Mouse (Mus musculus): ENCODE results near the gene Rev3l.

Gene Rev3l

DNA sequence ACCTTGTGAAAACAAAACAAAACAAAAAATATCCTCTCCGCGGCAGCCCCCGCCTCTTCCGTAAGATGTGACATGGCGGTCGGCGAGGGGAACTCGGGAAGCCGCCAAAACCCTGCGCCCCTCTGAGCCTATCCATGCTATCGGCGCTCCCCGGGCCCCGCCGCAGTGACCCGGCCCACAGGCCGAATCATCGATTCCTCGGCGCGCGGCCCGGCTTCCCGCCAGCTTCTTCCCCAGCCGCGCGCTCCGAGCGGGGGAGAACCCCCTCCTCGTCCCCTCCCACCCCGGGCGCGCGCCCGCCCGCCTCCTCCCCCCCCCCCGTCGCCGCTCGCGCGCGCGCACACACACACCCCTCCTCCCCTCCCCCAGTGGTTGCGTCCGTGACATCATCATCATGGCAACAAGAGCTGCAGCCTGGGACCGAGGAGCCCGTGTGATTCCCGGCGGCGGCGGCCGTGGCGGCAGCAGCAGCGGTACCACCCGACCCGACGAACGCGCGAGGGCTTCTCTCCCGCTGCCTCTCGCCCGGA, at the start of gene Rev3l:
Rev3l (plus strand) TSS at position 383 of the 530 bp plus-strand sequence.
- peak; percentile 90 for DNase-seq (ENCODE audit: low spot score)

DNA sequence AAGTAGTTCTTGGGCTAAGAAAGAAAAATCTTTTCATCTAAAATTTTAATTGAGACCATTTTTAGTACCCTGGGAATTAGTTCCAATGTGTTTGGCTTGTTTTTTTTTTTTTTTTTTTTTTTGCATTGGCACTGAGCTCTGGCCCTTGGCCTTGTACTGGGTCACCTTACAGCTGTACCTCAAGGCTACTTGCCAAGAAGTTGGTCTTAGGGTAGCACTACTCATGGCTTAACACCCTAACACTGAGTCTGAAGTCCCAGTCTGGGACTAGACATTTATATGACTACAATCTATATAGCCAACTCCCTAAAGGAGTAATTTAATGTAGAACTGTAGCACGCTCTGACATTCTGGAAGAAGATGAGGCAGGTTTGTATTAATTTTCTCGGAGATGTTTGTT, 49.4 kb upstream of the Rev3l start:
- DNase-seq (ENCODE audit: low spot score) = no peak

DNA sequence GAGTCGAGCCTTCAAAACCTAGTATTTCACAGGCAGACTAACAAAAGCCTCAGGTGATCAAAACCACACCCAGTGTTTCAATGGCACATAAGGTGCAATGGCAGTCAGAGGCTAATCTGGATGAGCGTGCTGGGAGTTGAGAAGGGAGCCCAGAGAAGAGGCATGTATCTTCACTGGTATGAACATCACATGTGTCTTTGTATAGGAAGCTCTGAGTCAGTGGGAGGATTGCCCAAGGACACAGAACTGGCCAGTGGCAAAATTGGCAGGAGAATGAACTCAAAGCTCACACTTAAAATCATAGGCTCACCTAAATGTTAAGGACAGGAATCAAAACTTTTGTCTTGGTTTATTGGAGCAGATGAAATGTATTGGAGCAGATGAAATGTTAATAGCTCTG, 48.4 kb upstream of the Rev3l start:
- DNase-seq (ENCODE audit: low spot score) = no peak

DNA sequence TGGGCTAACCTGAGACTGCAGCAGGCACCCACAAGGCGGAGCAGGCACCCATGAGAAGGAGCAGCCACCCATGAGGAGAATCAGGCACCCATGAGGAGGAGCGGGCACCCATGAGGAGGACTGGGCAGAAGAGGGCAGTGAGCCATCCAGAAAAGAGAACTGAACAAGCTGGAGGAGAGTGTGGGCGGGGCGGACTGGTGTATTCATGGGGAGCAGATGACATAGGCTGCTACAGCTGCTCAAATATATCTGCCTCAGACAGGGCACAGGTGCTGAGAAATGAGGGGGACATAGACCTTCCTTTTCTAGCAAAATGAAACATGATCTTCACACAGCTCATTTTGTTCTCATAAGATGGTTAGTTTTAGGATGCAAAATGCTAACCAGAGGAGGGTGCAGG, 45.1 kb upstream of the Rev3l start:
- peak; percentile 44 for DNase-seq (ENCODE audit: low spot score)

DNA sequence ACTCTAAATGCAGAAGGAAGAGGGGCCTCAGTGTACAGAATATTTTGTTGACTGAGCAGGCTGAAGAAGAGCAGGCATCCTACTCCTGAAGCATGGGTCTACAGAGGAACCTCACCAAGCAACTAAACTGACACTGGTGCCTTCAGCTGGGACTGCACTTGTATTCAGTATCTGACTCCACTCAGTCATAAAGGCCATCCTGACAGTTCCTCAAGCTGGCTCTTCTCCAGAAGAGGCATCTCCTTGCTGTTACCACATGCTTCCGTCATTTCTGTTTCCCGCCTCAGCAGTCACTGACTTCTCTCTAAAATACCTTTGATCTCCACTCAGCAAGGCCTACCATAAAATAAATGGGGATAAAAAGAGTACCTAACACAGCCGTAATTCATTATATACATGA, 44.1 kb upstream of the Rev3l start:
- DNase-seq (ENCODE audit: low spot score) = no peak

DNA sequence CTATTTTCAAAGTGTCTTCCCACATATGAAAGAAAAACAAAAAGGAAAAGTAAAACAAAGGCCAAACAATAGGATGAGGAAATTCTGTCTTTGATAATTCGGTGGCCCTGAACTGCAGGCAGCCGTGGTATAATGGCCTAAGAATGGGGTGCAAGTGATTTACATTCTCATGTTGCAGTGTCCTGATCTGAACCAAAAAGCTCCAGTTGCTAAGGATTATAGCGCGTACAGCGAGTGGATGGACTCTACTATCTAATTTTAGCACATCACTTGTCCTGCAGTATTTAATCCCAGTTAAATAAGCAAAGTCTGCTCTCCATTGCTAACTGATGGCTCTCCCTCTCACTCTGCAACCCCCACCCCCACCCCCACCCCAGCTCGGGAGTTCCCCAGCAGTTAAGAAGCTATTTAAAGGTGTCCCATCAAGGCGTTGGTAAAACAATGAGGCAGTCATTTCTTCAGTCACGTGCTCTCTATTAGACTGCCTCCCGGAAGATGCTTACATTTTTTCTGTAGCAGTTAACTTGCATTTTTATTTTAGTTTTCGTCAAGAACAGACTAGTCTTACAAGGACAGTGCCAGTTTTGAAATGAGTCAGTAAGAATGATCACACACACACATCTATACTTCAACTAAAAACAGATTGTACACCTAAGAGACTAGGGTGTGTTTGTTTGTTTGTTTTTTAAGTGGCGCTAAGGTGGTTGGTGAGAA, 40.4 kb upstream of the Rev3l start:
- no peak for DNase-seq (ENCODE audit: low spot score)

DNA sequence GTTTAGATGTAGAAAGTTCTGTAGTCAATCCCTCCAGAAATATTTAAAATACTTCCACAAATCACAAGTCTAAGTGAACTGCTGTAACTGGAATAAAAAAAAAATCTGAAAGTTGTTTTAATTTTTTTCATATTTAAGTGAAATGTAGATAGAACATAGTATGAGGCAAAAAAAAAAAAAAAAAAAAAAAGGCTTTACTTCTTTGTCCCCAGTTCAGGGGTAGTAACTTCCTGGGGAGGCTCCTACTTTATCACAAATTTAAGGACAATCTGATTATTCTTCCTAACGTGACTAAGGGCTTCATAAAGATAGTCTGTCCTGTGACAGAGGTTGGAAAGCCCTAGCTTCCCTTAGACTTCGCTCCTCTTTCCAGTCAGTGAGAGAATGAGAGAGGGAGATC, 39.8 kb upstream of the Rev3l start:
- no peak for DNase-seq (ENCODE audit: low spot score)

DNA sequence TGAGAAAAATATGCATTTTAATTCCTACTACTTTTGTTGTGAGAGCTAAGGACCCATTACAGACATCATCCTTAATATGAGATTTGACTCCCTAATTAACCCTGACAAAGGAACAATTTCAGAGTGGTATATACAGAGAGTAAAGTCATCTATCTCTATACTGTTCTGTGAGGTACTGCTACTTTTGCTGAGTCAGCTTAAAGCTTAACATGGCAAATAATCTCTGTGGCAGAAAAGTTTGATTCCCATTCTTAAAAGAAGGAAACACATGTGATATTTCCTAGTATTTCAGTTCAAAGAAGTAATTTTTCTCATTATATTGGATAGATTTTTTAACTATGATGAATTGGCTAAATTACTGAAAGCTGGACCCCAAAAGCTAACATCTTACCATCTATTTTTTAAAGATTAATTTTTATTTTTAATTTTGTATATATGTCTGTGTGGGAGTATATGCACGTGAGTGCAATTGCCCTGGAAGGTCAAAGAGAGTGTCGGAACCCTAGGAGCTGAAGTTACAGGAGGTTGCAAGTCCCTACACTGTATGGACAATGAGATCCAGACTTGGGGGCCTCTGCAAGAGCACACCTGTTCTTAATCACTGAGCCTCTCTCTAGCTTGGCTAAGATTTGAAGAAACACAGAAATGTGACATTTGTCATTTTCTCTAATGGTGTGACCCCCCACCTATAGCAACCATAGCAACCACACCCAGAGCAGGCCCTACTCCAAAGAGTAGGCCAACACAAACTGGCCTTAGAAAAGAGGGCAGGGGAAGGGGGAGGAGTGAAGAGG, 24.0 kb upstream of the Rev3l start:
- DNase-seq (ENCODE audit: low spot score) = no peak

DNA sequence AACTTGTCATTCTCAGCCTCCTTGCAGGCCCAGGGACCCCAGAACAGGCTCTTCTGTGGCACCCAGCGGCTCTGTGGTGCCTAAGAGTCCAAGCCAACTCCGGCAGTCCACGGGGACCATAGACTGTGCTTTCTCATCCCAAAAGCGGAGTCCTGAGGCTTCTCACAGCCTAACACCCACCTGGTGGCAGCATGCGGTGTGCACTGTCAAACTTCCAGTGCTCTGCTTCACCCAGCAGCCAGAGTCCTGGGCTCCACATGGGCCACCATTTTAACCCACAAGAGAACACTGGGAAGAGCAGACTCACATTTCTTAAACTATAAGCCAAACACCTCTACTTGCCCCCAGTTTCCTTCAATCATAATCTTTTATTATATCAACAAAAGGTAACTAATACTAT, 15.0 kb upstream of the Rev3l start:
- DNase-seq (ENCODE audit: low spot score) = no peak

DNA sequence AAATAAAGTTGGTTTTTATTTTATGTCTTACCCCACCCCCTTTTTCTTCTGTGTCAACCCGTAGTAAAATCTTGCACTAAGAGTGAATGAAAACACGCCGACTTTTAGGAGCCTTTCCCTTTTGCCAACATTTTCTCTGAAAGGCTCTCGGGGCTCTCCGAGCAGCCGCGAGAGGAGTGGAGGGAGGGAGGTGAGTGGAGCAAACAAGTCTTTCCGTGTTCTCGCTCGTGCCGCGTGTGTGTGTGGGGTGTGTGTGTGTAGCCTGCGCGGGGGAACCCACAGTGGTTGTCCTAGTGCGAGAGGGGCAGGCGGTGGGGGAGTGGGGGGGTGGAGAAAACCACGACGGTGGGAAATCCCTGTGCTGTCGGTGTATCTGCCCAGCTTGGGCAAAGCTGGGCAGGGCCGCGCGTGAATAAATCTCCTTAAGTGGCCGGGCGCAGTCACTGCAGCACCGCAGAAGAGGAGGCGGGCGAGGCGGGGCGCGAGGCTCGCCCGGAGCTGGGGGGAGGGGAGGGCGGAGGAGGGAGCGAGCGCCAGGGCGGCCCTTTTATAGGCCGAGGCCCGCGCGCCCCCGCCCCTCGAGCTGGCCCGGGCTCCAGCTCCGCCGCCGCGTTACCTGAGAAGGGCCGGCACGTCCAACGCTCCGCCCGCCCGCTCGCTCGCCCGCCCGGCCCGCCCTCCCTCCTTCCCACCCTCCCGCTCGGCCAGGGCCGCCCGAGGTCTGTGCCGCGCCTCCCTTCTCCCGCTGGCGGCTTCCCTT, 762 bp upstream of the Rev3l start:
- peak; percentile 85 for DNase-seq (ENCODE audit: low spot score)

DNA sequence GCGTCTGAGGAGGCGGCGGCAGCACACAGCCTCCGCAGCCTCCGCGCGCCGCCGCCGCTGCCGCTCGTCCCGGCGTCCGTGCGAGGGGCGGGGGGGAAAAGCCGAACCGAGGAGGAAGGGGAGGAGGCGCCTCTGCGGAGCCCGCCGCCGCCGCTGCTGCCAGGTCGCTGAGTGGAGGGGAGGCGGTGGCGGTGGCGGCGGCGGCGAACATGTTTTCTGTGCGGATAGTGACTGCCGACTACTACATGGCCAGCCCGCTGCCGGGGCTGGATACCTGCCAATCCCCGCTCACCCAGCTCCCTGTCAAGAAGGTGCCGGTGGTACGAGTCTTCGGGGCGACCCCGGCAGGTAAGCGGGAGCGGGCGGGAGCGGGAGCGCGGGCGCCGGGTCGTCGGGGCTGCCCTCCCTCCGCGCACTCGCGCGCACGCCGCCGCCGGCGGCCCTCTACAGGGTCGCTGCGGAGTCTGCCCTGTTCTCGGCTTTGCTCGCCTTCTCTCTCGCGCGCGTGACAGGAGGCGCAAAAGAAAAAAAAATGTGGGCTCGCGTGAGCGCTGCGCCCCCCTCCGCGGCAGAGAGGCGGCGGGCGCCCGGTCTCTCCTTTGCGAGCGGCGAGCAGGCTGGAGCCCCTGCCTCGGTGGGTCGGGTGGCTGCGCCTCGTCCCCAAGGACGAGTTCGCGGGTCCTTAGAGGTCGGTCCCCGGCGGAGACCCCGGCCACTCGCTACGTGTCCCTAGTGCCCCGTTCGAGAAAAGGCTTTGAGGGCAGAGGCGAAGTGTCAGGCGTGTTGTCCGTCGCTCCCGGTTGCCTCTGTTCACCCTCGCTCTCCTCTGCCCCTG, 565 bp downstream of the Rev3l start:
- DNase-seq (ENCODE audit: low spot score) = peak; percentile 72

DNA sequence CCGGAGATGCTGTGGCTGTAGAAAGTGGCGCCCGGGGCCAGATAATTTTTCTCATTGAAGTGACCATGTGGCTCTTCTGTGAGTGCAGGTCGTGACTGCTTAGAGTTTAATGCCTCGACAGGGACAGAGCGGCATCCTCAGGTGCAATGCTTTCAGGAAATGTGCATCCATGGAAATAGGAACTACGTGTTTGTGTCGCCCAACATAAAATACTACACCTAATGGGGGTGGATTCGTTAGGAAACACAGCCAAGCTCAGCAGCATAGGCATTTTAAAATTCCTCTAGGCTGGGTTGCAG, 1.1 kb downstream of the Rev3l start:
- peak; percentile 71 for DNase-seq (ENCODE audit: low spot score)

DNA sequence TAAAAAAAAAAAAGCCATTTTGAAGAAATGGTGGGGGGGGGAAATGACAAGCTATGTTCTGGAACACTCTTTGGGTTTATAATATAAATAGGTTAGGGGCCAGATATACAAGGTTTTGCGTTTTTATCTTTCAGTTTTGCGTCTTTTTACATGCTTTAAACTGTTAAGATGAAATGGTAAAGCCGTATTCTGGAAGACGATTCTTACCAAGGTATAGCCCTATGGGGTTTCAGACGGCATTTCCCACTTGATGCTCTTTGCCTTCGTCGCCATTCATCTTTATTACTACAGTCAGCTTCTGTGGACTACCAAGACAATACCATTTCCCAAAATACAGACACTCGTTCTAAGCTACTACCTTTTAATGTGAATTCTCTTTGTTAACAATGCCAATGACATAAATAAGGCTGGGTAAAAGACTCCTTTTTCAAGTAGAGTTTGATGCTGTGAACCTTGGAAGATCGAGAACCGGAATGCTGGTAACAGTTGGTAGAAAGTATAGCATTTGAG, 1.6 kb downstream of the Rev3l start:
- no peak for DNase-seq (ENCODE audit: low spot score)

DNA sequence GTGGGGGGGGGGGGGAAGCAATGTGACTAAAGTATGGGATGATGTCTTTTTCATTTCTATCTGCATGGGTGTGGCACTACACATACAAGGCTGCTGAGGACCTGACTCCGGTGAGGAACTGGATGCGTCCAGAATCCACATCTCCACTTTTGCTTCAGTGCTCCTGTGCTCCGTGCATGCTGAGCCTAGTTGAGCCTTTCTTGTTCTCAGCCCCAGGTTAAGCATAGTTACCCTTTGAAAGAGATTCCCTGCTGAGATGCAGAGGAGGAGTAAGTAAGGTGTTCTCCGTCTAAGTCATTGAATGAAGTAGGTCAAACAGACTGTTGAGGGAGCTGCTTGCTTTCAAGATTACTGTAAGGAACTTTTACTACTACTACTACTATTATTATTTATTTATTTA, 4.3 kb downstream of the Rev3l start:
- DNase-seq (ENCODE audit: low spot score) = no peak

DNA sequence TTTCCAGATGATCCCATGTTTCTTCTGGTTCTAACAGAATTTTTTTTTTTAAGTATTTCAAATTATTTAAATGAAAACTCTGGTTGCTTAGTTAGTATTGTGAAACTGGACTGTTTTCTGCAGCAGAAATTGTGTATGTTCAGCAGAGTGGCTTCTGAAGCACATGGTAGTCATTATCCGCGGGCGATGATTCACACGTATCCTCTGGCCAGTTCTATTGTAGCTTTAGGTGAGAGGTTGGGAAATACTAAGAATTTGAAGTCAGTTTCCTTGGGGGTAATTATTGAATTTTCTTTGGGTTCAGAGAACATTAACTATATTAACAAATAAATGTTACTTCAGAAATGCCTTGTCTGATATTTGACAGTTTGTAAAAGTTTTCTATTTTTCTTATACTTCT, 10.1 kb downstream of the Rev3l start:
- no peak for DNase-seq (ENCODE audit: low spot score)

DNA sequence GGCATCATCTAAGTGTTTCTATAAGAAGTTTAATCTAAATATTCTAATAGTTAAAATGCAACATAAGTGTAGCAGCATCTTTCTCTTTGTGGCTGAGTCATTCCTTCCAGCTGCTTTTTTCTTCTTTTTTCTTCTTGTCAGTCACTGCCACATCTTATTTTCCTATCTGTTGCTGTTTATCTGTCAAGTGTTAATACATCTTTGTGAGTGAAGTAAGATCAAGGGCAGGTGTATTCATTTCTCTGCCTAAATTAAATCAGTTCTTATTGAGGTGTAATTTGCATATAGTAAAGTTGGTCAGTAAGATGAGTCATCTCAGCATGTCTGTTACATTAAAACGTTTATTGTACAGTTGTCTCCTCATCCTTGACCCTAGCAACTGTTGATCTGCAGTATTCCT, 32.8 kb downstream of the Rev3l start:
- no peak for DNase-seq (ENCODE audit: low spot score)

DNA sequence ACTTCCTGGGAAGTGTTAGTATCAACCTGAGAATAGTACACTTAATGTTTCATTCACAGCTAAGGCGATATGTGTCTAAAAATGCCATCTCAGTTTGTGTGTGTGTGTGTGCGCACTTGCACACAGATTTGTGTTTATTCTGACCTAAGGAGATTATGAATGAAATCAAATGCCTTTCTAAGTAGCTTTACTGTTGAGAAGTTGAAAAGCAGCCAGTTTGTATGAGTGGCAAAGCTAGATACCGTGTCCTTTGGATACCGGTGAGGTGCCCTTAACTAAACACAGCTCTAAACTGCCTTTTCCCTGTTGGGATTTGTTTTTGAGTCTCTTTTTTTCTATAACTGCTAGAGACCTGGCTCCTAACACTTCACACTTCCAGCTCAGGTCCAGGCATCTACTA, 34.8 kb downstream of the Rev3l start:
- no peak for DNase-seq (ENCODE audit: low spot score)

DNA sequence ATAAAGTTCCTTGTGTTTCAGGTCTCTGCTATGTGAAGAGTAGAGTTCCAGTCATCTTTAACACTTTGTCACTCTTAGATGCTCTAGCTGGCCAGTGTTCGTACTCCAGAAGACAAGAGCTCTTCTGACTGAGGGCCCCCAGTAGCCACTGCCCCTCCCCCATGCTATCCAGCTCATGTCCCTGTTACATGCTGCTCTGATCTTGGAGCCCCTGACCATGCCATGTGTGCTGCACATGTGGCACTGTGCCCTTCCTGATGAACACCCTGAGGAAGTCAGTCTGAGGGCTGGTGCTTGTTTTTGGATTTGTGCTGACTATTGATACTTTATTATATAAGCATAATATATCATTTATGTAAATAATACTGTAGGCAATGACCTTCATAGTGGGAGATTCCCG, 40.3 kb downstream of the Rev3l start:
- no peak for DNase-seq (ENCODE audit: low spot score)

DNA sequence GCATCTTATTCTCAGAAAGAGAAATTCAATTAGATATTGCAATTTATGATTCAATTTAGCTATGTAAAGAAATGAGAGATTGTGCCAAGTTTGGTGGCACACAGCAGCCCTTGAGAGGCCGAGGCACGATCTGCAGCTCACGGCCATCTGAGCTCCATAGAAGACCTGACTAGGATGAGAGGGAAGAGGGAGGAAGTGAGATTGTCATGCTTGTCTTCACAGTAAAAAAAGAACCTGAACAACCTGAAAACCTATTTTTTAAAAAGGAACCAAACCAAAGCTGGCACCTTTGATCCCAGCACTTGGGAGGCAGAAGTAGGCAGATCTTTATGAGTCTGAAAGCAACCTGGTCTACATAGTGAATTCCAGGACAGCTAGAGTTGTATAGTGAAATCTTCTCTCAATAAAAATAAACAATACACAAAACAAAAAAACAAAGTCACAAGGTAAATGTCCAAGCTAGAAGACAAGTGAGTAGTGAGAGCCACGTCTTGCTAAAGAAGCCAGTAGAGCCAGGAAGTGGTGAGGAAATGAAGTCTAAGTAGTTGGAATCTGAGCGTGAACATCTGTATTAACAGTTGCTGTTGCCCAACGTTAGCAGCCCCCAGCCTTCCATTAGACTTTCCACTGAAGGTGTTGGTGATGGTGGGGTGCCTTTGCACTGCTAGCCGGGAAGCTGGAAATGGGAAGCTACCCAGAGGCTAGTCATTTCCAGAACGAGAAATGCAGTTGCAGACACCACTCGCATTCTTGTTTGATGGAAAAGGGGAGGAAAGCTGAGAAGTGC, 42.2 kb downstream of the Rev3l start:
- no peak for DNase-seq (ENCODE audit: low spot score)

DNA sequence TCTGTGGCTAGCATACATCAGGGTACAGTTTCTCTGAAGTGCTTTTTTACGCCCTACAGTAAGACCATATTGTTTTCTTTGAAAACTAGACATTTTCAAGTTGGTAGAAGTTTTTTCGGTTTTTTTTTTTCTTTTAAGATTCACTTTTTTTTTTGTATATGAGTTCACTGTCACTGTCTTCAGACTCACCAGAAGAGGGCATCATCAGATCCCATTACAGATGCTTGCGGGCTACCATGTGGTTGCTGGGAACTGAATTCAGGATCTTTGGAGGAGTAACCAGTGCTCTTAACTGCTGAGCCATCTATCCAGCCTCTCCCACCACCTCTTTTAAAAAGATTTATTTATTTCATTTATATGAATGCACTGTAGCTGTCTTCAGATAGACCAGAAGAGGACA, 45.0 kb downstream of the Rev3l start:
- no peak for DNase-seq (ENCODE audit: low spot score)

DNA sequence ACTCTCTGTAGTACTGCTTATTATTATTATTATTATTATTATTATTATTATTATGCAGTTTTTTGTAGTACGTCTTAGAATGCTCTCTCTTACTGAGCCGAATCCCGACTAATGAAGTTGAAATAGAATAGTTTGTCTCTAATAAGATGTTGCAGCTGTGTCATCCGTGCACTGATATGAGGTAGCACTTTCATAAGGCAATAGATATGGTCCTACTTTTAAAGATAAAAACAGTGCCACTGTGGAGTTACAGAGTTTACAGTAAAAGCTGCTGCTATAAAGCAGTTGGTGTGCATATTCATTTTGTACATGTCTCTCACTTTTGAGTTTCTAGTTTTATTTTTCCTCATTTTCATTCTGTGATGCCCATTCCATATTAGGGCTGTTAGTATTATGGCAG, 46.4 kb downstream of the Rev3l start:
- no peak for DNase-seq (ENCODE audit: low spot score)

Data from layer of hippocampus, adult 11-12 months (tissue).